Mouse (Mus musculus) lung, postnatal 0 days (tissue): ENCODE results near the gene Tdrd9.

Source experiments
- CTCF ChIP-seq: IDR thresholded peaks from 2 replicates; pipeline ENCODE4 v1.5.1; 2016; ENCODE audit warnings: antibody characterized with exemption, mild to moderate bottlenecking
- EP300 ChIP-seq: IDR thresholded peaks from 2 replicates; pipeline ENCODE4 v1.6.1; 2016; ENCODE audit warnings: antibody characterized with exemption, mild to moderate bottlenecking, control low read depth

GRCm38 (mm10) chr12:111995161-111995560, 23.8 kb downstream of the Tdrd9 start:
- TF ChIP-seq CTCF = no peak
- no peak for TF ChIP-seq EP300
